Mouse (Mus musculus): ENCODE data around the gene Sptb. TPM values are rescaled to one million over a fixed set of nuclear protein-coding genes. Genes with fewer than 3 reads are reported as not detected.

The Sptb gene
- polyA plus RNA-seq, 1 experiment, result 29.1 TPM

GRCm38 (mm10) chr12:76576806-76577205 is 133.5 kb downstream of the Sptb start:
- Histone ChIP-seq H3K4me1 (ENCODE audit: control insufficient read depth, insufficient read depth, low read length) (no peaks in the 10 kb centered on the region), H3K4me3 (ENCODE audit: insufficient read depth, low read depth, low read length) (no peak overlapping the region), H3K27ac (ENCODE audit: insufficient read depth, low read depth, low read length) (no peak overlapping the region)
- TF ChIP-seq POLR2A (IDR thresholded peaks at IDR 0.05; ENCODE audit: insufficient read depth, low read depth, low read length) (no peak), CTCF (IDR thresholded peaks at IDR 0.05; ENCODE audit: insufficient read depth, low read depth, low read length) (no peak)
- WGBS, result 94% methylated on average over 8 of the region's 8 CpGs

GRCm38 (mm10) chr12:76576061-76576460 is 134.3 kb downstream of the Sptb start:
- TF ChIP-seq CTCF (IDR thresholded peaks at IDR 0.05; ENCODE audit: insufficient read depth, low read depth, low read length), result no peak
- TF ChIP-seq POLR2A (IDR thresholded peaks at IDR 0.05; ENCODE audit: insufficient read depth, low read depth, low read length), result no peak
- WGBS, result 98% methylated on average over 9 of the region's 9 CpGs

GRCm38 (mm10) chr12:76574815-76575214 is 135.5 kb downstream of the Sptb start:
- WGBS, result 97% methylated on average over 6 of the region's 6 CpGs
- TF ChIP-seq POLR2A (IDR thresholded peaks at IDR 0.05; ENCODE audit: insufficient read depth, low read depth, low read length) (no peak), CTCF (IDR thresholded peaks at IDR 0.05; ENCODE audit: insufficient read depth, low read depth, low read length) (no peak)
- no peak overlapping the region for H3K27ac ChIP-seq (ENCODE audit: insufficient read depth, low read depth, low read length)
- no peaks in the 10 kb centered on the region for H3K4me1 ChIP-seq (ENCODE audit: control insufficient read depth, insufficient read depth, low read length)
- no peak overlapping the region for H3K4me3 ChIP-seq (ENCODE audit: insufficient read depth, low read depth, low read length)

More at GRCm38 (mm10) chr12:76576061-76576460, 134.3 kb downstream of the Sptb start:
- no peak overlapping the region for H3K4me3 ChIP-seq (ENCODE audit: insufficient read depth, low read depth, low read length)
- no peaks in the 10 kb centered on the region for H3K4me1 ChIP-seq (ENCODE audit: control insufficient read depth, insufficient read depth, low read length)
- H3K27ac ChIP-seq (ENCODE audit: insufficient read depth, low read depth, low read length), result no peak overlapping the region

- H3K4me1 ChIP-seq (ENCODE audit: control insufficient read depth, insufficient read depth, low read length), result no peaks in the 10 kb centered on the region
- TF ChIP-seq CTCF (IDR thresholded peaks at IDR 0.05; ENCODE audit: insufficient read depth, low read depth, low read length) (no peak), POLR2A (IDR thresholded peaks at IDR 0.05; ENCODE audit: insufficient read depth, low read depth, low read length) (no peak)
- no peak overlapping the region for H3K4me3 ChIP-seq (ENCODE audit: insufficient read depth, low read depth, low read length)
- WGBS, result 96% methylated on average over 6 of the region's 6 CpGs
- H3K27ac ChIP-seq (ENCODE audit: insufficient read depth, low read depth, low read length), result no peak overlapping the region
Measured at GRCm38 (mm10) chr12:76573381-76573780, 137.0 kb downstream of the Sptb start.

- 66% methylated on average over 27 of the region's 27 CpGs for WGBS
- TF ChIP-seq POLR2A (IDR thresholded peaks at IDR 0.05; ENCODE audit: insufficient read depth, low read depth, low read length) (no peak), CTCF (IDR thresholded peaks at IDR 0.05; ENCODE audit: insufficient read depth, low read depth, low read length) (no peak)
Measured at GRCm38 (mm10) chr12:76572261-76573251, 137.8 kb downstream of the Sptb start.

GRCm38 (mm10) chr12:76571266-76571665 is 139.1 kb downstream of the Sptb start:
- no peak overlapping the region for H3K27ac ChIP-seq (ENCODE audit: insufficient read depth, low read depth, low read length)
- H3K4me3 ChIP-seq (ENCODE audit: insufficient read depth, low read depth, low read length), result no peak overlapping the region
- WGBS, result 90% methylated on average over 10 of the region's 10 CpGs
- no peak for TF ChIP-seq POLR2A (IDR thresholded peaks at IDR 0.05; ENCODE audit: insufficient read depth, low read depth, low read length)
- no peak for TF ChIP-seq CTCF (IDR thresholded peaks at IDR 0.05; ENCODE audit: insufficient read depth, low read depth, low read length)
- H3K4me1 ChIP-seq (ENCODE audit: control insufficient read depth, insufficient read depth, low read length), result 0 out of 2 replicates have a peak, but pooled peaks cover 2% of the 10 kb centered on the region

More at GRCm38 (mm10) chr12:76572261-76573251, 137.8 kb downstream of the Sptb start:
- Histone ChIP-seq H3K4me1 (ENCODE audit: control insufficient read depth, insufficient read depth, low read length) (no peaks in the 10 kb centered on the region), H3K27ac (ENCODE audit: insufficient read depth, low read depth, low read length) (no peak overlapping the region), H3K4me3 (ENCODE audit: insufficient read depth, low read depth, low read length) (no peak overlapping the region)

GRCm38 (mm10) chr12:76570221-76570940 is 140.0 kb downstream of the Sptb start:
- WGBS, result 87% methylated on average over 9 of the region's 9 CpGs
- 0 out of 2 replicates have a peak, but pooled peaks cover 2% of the 10 kb centered on the region for H3K4me1 ChIP-seq (ENCODE audit: control insufficient read depth, insufficient read depth, low read length)
- no peak for TF ChIP-seq CTCF (IDR thresholded peaks at IDR 0.05; ENCODE audit: insufficient read depth, low read depth, low read length)
- no peak for TF ChIP-seq POLR2A (IDR thresholded peaks at IDR 0.05; ENCODE audit: insufficient read depth, low read depth, low read length)
- H3K27ac ChIP-seq (ENCODE audit: insufficient read depth, low read depth, low read length), result no peak overlapping the region
- H3K4me3 ChIP-seq (ENCODE audit: insufficient read depth, low read depth, low read length), result no peak overlapping the region

GRCm38 (mm10) chr12:76566284-76566683 is 144.1 kb downstream of the Sptb start:
- H3K4me1 ChIP-seq (ENCODE audit: control insufficient read depth, insufficient read depth, low read length), result peaks cover 10% of the 10 kb centered on the region
- H3K4me3 ChIP-seq (ENCODE audit: insufficient read depth, low read depth, low read length), result no peak overlapping the region
- no peak overlapping the region for H3K27ac ChIP-seq (ENCODE audit: insufficient read depth, low read depth, low read length)
- WGBS, result 73% methylated on average over 10 of the region's 10 CpGs
- no peak for TF ChIP-seq POLR2A (IDR thresholded peaks at IDR 0.05; ENCODE audit: insufficient read depth, low read depth, low read length)
- TF ChIP-seq CTCF (IDR thresholded peaks at IDR 0.05; ENCODE audit: insufficient read depth, low read depth, low read length), result no peak

All from olfactory bulb, adult 2 months (tissue).